Mouse (Mus musculus) CH12.LX (cell line): ENCODE measurements around the gene Phf21a. TPM values are rescaled to one million over a fixed set of nuclear protein-coding genes. Genes with fewer than 3 reads are reported as not detected.

Experiments
- DNase-seq: peaks from one replicate; pipeline ENCODE4 v3.0.0-alpha.2; 2013; ENCODE audit errors: extremely low read depth
- H3K27ac ChIP-seq: 2 replicates; pipeline ENCODE4 v1.5.1; 2012; ENCODE audit warnings: low read depth, mild to moderate bottlenecking, control low read depth, moderate library complexity; ENCODE audit not compliant: insufficient read depth
- H3K27me3 ChIP-seq: replicated peaks from 2 replicates; pipeline ENCODE3; 2012; ENCODE audit warnings: inconsistent platforms
- H3K36me3 ChIP-seq, 2 experiments: replicated peaks in 1 of 2; 2 replicates each; pipeline versions ENCODE3 to v1.6.1; 2012; ENCODE audit warnings: inconsistent platforms in 1 of 2, low read length in 1 of 2, mild to moderate bottlenecking in 1 of 2, mixed read lengths in 1 of 2, moderate library complexity in 1 of 2; ENCODE audit not compliant: control insufficient read depth in 1 of 2, insufficient read depth in 1 of 2
- H3K4me1 ChIP-seq, 2 experiments: 2 replicates each; pipeline ENCODE4 v1.6.1; 2012; ENCODE audit warnings: inconsistent platforms in 1 of 2, moderate library complexity in 1 of 2; ENCODE audit not compliant: insufficient read depth in 2 of 2, control insufficient read depth in 1 of 2
- H3K4me2 ChIP-seq: 2 replicates; pipeline ENCODE4 v1.6.1; 2012; ENCODE audit warnings: low read depth, mild to moderate bottlenecking, control low read depth; ENCODE audit not compliant: poor library complexity, insufficient read depth, severe bottlenecking
- H3K4me3 ChIP-seq, 3 experiments: fragments of 150-350 bp in 1 of 3; sonication (generic) in 1 of 3; replicated peaks in 1 of 3; 2 replicates each; pipeline versions ENCODE3 to v1.5.1; 2011 to 2012; ENCODE audit warnings: low read depth in 2 of 3, low read length in 2 of 3, mild to moderate bottlenecking in 2 of 3, moderate library complexity in 2 of 3, control low read depth in 1 of 3, improper control_type of control experiment in 1 of 3, inconsistent platforms in 1 of 3, mixed read lengths in 1 of 3; ENCODE audit not compliant: poor library complexity in 1 of 3
- H3K79me2 ChIP-seq: replicated peaks from 2 replicates; pipeline ENCODE4 v1.6.1; 2012; ENCODE audit warnings: mild to moderate bottlenecking, moderate library complexity; ENCODE audit not compliant: control insufficient read depth, poor library complexity, insufficient read depth, severe bottlenecking; ENCODE audit errors: extremely low read depth
- H3K9ac ChIP-seq: 2 replicates; pipeline ENCODE4 v1.6.1; 2012; ENCODE audit warnings: low read depth, mild to moderate bottlenecking, control low read depth, moderate library complexity; ENCODE audit not compliant: insufficient read depth
- H3K9me3 ChIP-seq: replicated peaks from 2 replicates; pipeline ENCODE3; 2012; ENCODE audit warnings: low read length, inconsistent platforms, mixed read lengths
- BHLHE40 ChIP-seq: IDR thresholded peaks from 2 replicates; pipeline ENCODE4 v1.6.1; 2011; ENCODE audit warnings: mild to moderate bottlenecking, low read depth, low read length, improper control_type of control experiment
- CHD2 ChIP-seq: IDR thresholded peaks from 2 replicates; pipeline ENCODE4 v1.6.1; 2011; ENCODE audit warnings: low read length, improper control_type of control experiment
- ELF1 ChIP-seq: IDR thresholded peaks from 2 replicates; pipeline ENCODE4 v1.6.1; 2014; ENCODE audit warnings: low read depth, mild to moderate bottlenecking, inconsistent platforms, low read length, improper control_type of control experiment
- ETS1 ChIP-seq: conservative IDR thresholded peaks from 2 replicates; pipeline ENCODE4 v1.6.1; 2012; ENCODE audit warnings: low read depth, mild to moderate bottlenecking, inconsistent platforms, low read length, improper control_type of control experiment, moderate library complexity
- GABPA ChIP-seq: IDR thresholded peaks from 2 replicates; pipeline ENCODE4 v1.6.1; 2012; ENCODE audit warnings: low read depth, low read length, improper control_type of control experiment, inconsistent platforms; ENCODE audit not compliant: insufficient replicate concordance
- MAX ChIP-seq: IDR thresholded peaks from 2 replicates; pipeline ENCODE4 v1.6.1; 2011; ENCODE audit warnings: low read length, improper control_type of control experiment
- MAZ ChIP-seq: IDR thresholded peaks from 2 replicates; pipeline ENCODE4 v1.6.1; 2012; ENCODE audit warnings: low read depth, mild to moderate bottlenecking, inconsistent platforms, low read length, improper control_type of control experiment, moderate library complexity
- MYC ChIP-seq: IDR thresholded peaks from 2 replicates; pipeline ENCODE4 v1.6.1; 2011; ENCODE audit warnings: low read depth, mild to moderate bottlenecking, improper control_type of control experiment, low read length
- NRF1 ChIP-seq: IDR thresholded peaks from 2 replicates; pipeline ENCODE4 v1.6.1; 2014; ENCODE audit warnings: low read depth, mild to moderate bottlenecking, inconsistent platforms, low read length, improper control_type of control experiment, moderate library complexity
- PAX5 ChIP-seq: IDR thresholded peaks from 2 replicates; pipeline ENCODE4 v1.6.1; 2012; ENCODE audit warnings: low read length, inconsistent platforms, mixed read lengths
- SIN3A ChIP-seq: IDR thresholded peaks from 2 replicates; pipeline ENCODE4 v1.6.1; 2012; ENCODE audit warnings: low read length, improper control_type of control experiment, inconsistent platforms
- TBP ChIP-seq: conservative IDR thresholded peaks from 2 replicates; pipeline ENCODE4 v1.6.1; 2011; ENCODE audit warnings: low read depth, low read length, improper control_type of control experiment
- TCF12 ChIP-seq: IDR thresholded peaks from 2 replicates; pipeline ENCODE4 v1.6.1; 2014; ENCODE audit warnings: low read depth, mild to moderate bottlenecking, inconsistent platforms, low read length, improper control_type of control experiment
- UBTF ChIP-seq: IDR thresholded peaks from 2 replicates; pipeline ENCODE4 v1.6.1; 2012; ENCODE audit warnings: low read depth, mild to moderate bottlenecking, inconsistent platforms, low read length, improper control_type of control experiment, moderate library complexity
- USF1 ChIP-seq: IDR thresholded peaks from 2 replicates; pipeline ENCODE4 v1.6.1; 2014; ENCODE audit warnings: low read depth, mild to moderate bottlenecking, inconsistent platforms, low read length, improper control_type of control experiment
- USF2 ChIP-seq: conservative IDR thresholded peaks from 2 replicates; pipeline ENCODE4 v1.6.1; 2011; ENCODE audit warnings: low read depth, low read length, improper control_type of control experiment
- ZC3H11A ChIP-seq: IDR thresholded peaks from 2 replicates; pipeline ENCODE4 v1.6.1; 2012; ENCODE audit warnings: low read depth, mild to moderate bottlenecking, inconsistent platforms, low read length, improper control_type of control experiment
- ZKSCAN1 ChIP-seq: IDR thresholded peaks from 2 replicates; pipeline ENCODE4 v1.6.1; 2012; ENCODE audit warnings: low read depth, inconsistent platforms, low read length, improper control_type of control experiment, borderline replicate concordance
- ZNF384 ChIP-seq: IDR thresholded peaks from 2 replicates; pipeline ENCODE4 v1.6.1; 2012; ENCODE audit warnings: low read depth, low read length, improper control_type of control experiment, inconsistent platforms
- dilution Hi-C: fragments of 300-500 bp; cut with MboI; formaldehyde crosslinking; loops from 2 replicates; pipeline ENCODE4 v1.14.3; 2020; ENCODE audit warnings: low sequenced_read_pairs; ENCODE audit not compliant: extremely low pct_unique_long_range_greater_than_20kb, extremely low pct_ligation_motif_present
- in situ Hi-C: fragments of 300-500 bp; cut with MboI; formaldehyde crosslinking; loops from 3 replicates; pipeline ENCODE4 v1.14.3; 2019; ENCODE audit warnings: low sequenced_read_pairs, low pct_ligation_motif_present, low pct_unique_long_range_greater_than_20kb, mixed read lengths
- polyA plus RNA-seq: library from polyadenylated mRNA; unstranded; fragments of >175 nt; gene quantifications from 2 replicates; pipeline ENCODE4 v1.2.1, GENCODE M21; 2012; ENCODE audit warnings: low read depth; ENCODE audit not compliant: insufficient read length
- total RNA-seq, 2 experiments: library from RNA; depleted of rRNA; stranded (reverse); fragments of 300-350 nt in 1 of 2; fragments of >200 nt in 1 of 2; gene quantifications; 2 replicates each; pipeline ENCODE4 v1.2.3; 2012 to 2014

The Phf21a gene
- total and polyA plus RNA-seq, 3 experiments, result 10.2 to 24.5 (median 12.0) TPM

GRCm38 (mm10) chr2:92047601-92048000 is 45.3 kb upstream of the Phf21a start:
- Histone ChIP-seq H3K27me3 (peaks cover 46% of the 10 kb centered on the region), H3K4me3 (no peak overlapping the region), H3K27ac (no peak overlapping the region), H3K4me2 (no peak overlapping the region), H3K9ac (no peak overlapping the region), H3K79me2 (no peaks in the 10 kb centered on the region), H3K4me1 (no peaks in the 10 kb centered on the region), H3K9me3 (no peaks in the 10 kb centered on the region), H3K36me3 (no peaks in the 10 kb centered on the region)
- DNase-seq, result no peak
- TF ChIP-seq SIN3A (no peak), TBP (no peak), MAZ (no peak), ELF1 (no peak), MYC (no peak), ZKSCAN1 (no peak), UBTF (no peak)
- dilution Hi-C loops, result no loop called here
- in situ Hi-C loops, result no loop called here

- no peaks in the 10 kb centered on the region for H3K79me2 ChIP-seq
- TF ChIP-seq TBP, result no peak
- TF ChIP-seq GABPA, result no peak
- TF ChIP-seq MAX, result no peak
- TF ChIP-seq CHD2, result no peak
- no peak for TF ChIP-seq NRF1
- no peak for TF ChIP-seq BHLHE40
- TF ChIP-seq USF1, result no peak
- no peak for TF ChIP-seq ETS1
- no peak for TF ChIP-seq ELF1
- no peak for TF ChIP-seq ZNF384
- no peak for TF ChIP-seq MYC
- no peak for TF ChIP-seq USF2
- no peak for TF ChIP-seq PAX5
- TF ChIP-seq ZC3H11A, result no peak
- no peak for TF ChIP-seq TCF12
- no peaks in the 10 kb centered on the region for H3K36me3 ChIP-seq
- H3K27me3 ChIP-seq, result peaks cover 48% of the 10 kb centered on the region
- H3K27ac ChIP-seq, result no peak overlapping the region
- no peak overlapping the region for H3K4me2 ChIP-seq
- in situ Hi-C loops (no loop called here), dilution Hi-C loops (no loop called here)
- no peak for DNase-seq
- H3K4me1 ChIP-seq, result no peaks in the 10 kb centered on the region
- H3K9ac ChIP-seq, result no peak overlapping the region
- no peaks in the 10 kb centered on the region for H3K9me3 ChIP-seq
- no peak overlapping the region for H3K4me3 ChIP-seq
Measured at GRCm38 (mm10) chr2:92048034-92048690, 44.8 kb upstream of the Phf21a start.
